Comparison of ENCODE assay signal across 9 mouse cellular contexts in the genomic region with DNA sequence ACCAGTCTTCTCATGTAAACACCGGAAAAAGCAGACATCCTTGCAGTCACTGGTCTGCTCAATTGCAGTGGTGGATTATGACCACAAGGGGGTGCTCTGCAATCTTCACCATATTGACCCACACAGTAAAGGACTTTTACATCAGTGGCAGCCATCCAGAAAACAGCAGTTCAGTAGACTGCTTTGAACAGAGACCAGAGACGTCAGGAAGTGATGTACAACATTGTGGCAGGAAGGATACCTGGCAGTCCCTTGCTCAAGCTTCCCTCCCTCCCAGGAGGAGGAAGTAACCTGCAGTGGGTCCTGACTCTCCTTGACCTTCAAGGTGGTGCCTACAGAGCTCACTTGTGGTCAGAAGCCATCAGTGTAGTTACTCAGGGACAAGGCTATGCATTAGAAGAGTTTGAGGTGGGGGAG. TPM values are rescaled to one million over a fixed set of nuclear protein-coding genes. Genes with fewer than 3 reads are reported as not detected.
DNase-seq lines count a peak whose midpoint lies in the region; ATAC-seq and TF ChIP-seq lines count a peak whose summit lies in the region.
"Had no signal": no experiment of that assay in that cellular context is flagged by ENCODE, and none has a peak within 500 bp of the region (broad histone marks: within the 10 kb centered on the region; RNA-seq: fewer than 3 reads in every experiment).

No protein-coding gene starts in this region.

- no peak overlapping the region for H3K9ac ChIP-seq in forebrain, embryonic 11.5 days (ENCODE audit: low read length)
- no peak overlapping the region for H3K9ac ChIP-seq in forebrain, embryonic 16.5 days (replicated peaks; ENCODE audit: low read depth, low read length)
- H3K9ac ChIP-seq in heart, embryonic 14.5 days (ENCODE audit: low read length): no peak overlapping the region
- H3K9ac ChIP-seq in lung, embryonic 16.5 days (ENCODE audit: low read length): no peak overlapping the region
- H3K9ac ChIP-seq: midbrain, embryonic 12.5 days had no signal

- no peak for TF ChIP-seq POLR2A in small intestine, adult 2 months (IDR thresholded peaks at IDR 0.05; ENCODE audit: low read depth, low read length)

- 16% methylated on average over 2 of the region's 2 CpGs for WGBS in forebrain, embryonic 11.5 days
- 8% methylated on average over 2 of the region's 2 CpGs for WGBS in forebrain, embryonic 16.5 days
- 7% methylated on average over 2 of the region's 2 CpGs for WGBS in heart, embryonic 14.5 days
- 3% methylated on average over 2 of the region's 2 CpGs for WGBS in lung, embryonic 16.5 days
- 0% methylated on average over 2 of the region's 2 CpGs for WGBS in small intestine, adult 2 months

- H3K4me2 ChIP-seq in forebrain, embryonic 11.5 days (ENCODE audit: low read depth, low read length, severe bottlenecking): no peak overlapping the region
- H3K4me2 ChIP-seq in forebrain, embryonic 16.5 days (ENCODE audit: low read length): no peak overlapping the region
- H3K4me2 ChIP-seq in heart, embryonic 14.5 days (ENCODE audit: low read length): no peak overlapping the region
- H3K4me2 ChIP-seq in lung, embryonic 16.5 days (ENCODE audit: low read depth, low read length): no peak overlapping the region
- H3K4me2 ChIP-seq: midbrain, embryonic 12.5 days had no signal

- H3K9me3 ChIP-seq in forebrain, embryonic 11.5 days (ENCODE audit: control insufficient read depth, low read length): no peaks in the 10 kb centered on the region
- no peaks in the 10 kb centered on the region for H3K9me3 ChIP-seq in forebrain, embryonic 16.5 days (ENCODE audit: control insufficient read depth, low read length)
- H3K9me3 ChIP-seq in heart, embryonic 14.5 days (ENCODE audit: control insufficient read depth, low read length): no peaks in the 10 kb centered on the region
- peaks cover 3% of the 10 kb centered on the region; the same call in 1 of the 2 replicates for H3K9me3 ChIP-seq in lung, embryonic 16.5 days (ENCODE audit: control insufficient read depth, low read length)
- H3K9me3 ChIP-seq: midbrain, embryonic 12.5 days had no signal

- no peak; the same call in 1 of the 2 replicates for ATAC-seq in forebrain, embryonic 11.5 days (replicated peaks; ENCODE audit: low FRiP score)
- ATAC-seq in forebrain, embryonic 16.5 days: no peak
- ATAC-seq in heart, embryonic 14.5 days (ENCODE audit: insufficient number of reproducible peaks, insufficient read depth, low FRiP score, low read depth): no peak
- peak; percentile 29; the same call in 1 of the 2 replicates for ATAC-seq in lung, embryonic 16.5 days (ENCODE audit: low read depth)

- no peaks in the 10 kb centered on the region for H3K27me3 ChIP-seq in forebrain, embryonic 11.5 days (ENCODE audit: control insufficient read depth, insufficient read depth, low read length)
- no peaks in the 10 kb centered on the region for H3K27me3 ChIP-seq in forebrain, embryonic 16.5 days (replicated peaks; ENCODE audit: control insufficient read depth, insufficient read depth, low read length)
- no peaks in the 10 kb centered on the region for H3K27me3 ChIP-seq in heart, embryonic 14.5 days (ENCODE audit: control insufficient read depth, insufficient read depth, low read length)
- H3K27me3 ChIP-seq in lung, embryonic 16.5 days (ENCODE audit: control insufficient read depth, insufficient read depth, low read depth, low read length): no peaks in the 10 kb centered on the region
- H3K27me3 ChIP-seq in small intestine, adult 2 months (ENCODE audit: control insufficient read depth, insufficient read depth, low read length): no peaks in the 10 kb centered on the region
- H3K27me3 ChIP-seq: midbrain, embryonic 12.5 days had no signal

- no peaks in the 10 kb centered on the region for H3K36me3 ChIP-seq in forebrain, embryonic 11.5 days (ENCODE audit: control insufficient read depth, insufficient read depth, low read length)
- H3K36me3 ChIP-seq in forebrain, embryonic 16.5 days (ENCODE audit: control insufficient read depth, insufficient read depth): peaks cover 3% of the 10 kb centered on the region; the same call in 1 of the 2 replicates
- peaks cover 5% of the 10 kb centered on the region for H3K36me3 ChIP-seq in heart, embryonic 14.5 days (ENCODE audit: control insufficient read depth, insufficient read depth, low read length)
- peaks cover 3% of the 10 kb centered on the region for H3K36me3 ChIP-seq in lung, embryonic 16.5 days (ENCODE audit: control insufficient read depth, insufficient read depth, low read length)
- no peaks in the 10 kb centered on the region; the same call in 1 of the 2 replicates for H3K36me3 ChIP-seq in small intestine, adult 2 months (ENCODE audit: control insufficient read depth, insufficient read depth, low read length)
- H3K36me3 ChIP-seq: midbrain, embryonic 12.5 days had no signal

- peaks cover 7% of the 10 kb centered on the region; the same call in 1 of the 2 replicates for H3K4me1 ChIP-seq in forebrain, embryonic 11.5 days (replicated peaks; ENCODE audit: control insufficient read depth, insufficient read depth, low read length)
- peaks cover 7% of the 10 kb centered on the region for H3K4me1 ChIP-seq in forebrain, embryonic 16.5 days (replicated peaks; ENCODE audit: control insufficient read depth, insufficient read depth, low read length)
- peaks cover 29 to 49% of the 10 kb centered on the region in 2 experiments for H3K4me1 ChIP-seq in heart, embryonic 14.5 days (ENCODE audit: control insufficient read depth in 2 of 2, insufficient read depth in 2 of 2, low read length in 2 of 2)
- H3K4me1 ChIP-seq in lung, embryonic 16.5 days (replicated peaks; ENCODE audit: control insufficient read depth, insufficient read depth, low read length): peaks cover 35% of the 10 kb centered on the region
- H3K4me1 ChIP-seq in small intestine, adult 2 months (ENCODE audit: control insufficient read depth, insufficient read depth, insufficient read length, low read length): peaks cover 3% of the 10 kb centered on the region

- TF ChIP-seq CTCF in small intestine, adult 2 months (IDR thresholded peaks at IDR 0.05; ENCODE audit: extremely low read depth, insufficient read length, insufficient replicate concordance, low read depth, low read length): peak; percentile 47; the same call in 1 of the 2 replicates

- H3K27ac ChIP-seq in forebrain, embryonic 11.5 days (ENCODE audit: low read depth, low read length): no peak overlapping the region
- H3K27ac ChIP-seq in forebrain, embryonic 16.5 days (ENCODE audit: low read length): no peak overlapping the region
- H3K27ac ChIP-seq in heart, embryonic 14.5 days (replicated peaks in 1 of 2; ENCODE audit: control insufficient read depth in 1 of 2, insufficient read depth in 1 of 2, low read depth in 2 of 2, low read length in 2 of 2): peak overlapping the region; percentile 30 to 65; a peak in 3 of 4 replicates
- peak overlapping the region; percentile 34; the same call in 1 of the 2 replicates for H3K27ac ChIP-seq in lung, embryonic 16.5 days (ENCODE audit: low read length)
- H3K27ac ChIP-seq in small intestine, adult 2 months (ENCODE audit: insufficient read depth, low read depth, low read length): no peak overlapping the region
- H3K27ac ChIP-seq: midbrain, embryonic 12.5 days had no signal

- H3K4me3 ChIP-seq in forebrain, embryonic 11.5 days (ENCODE audit: low read depth, low read length): no peak overlapping the region
- no peak overlapping the region for H3K4me3 ChIP-seq in forebrain, embryonic 16.5 days (replicated peaks; ENCODE audit: low read length)
- no peak overlapping the region for H3K4me3 ChIP-seq in heart, embryonic 14.5 days (ENCODE audit: control insufficient read depth in 1 of 2, insufficient read depth in 1 of 2, low read depth in 1 of 2, low read length in 2 of 2)
- no peak overlapping the region for H3K4me3 ChIP-seq in lung, embryonic 16.5 days (ENCODE audit: low read length)
- no peak overlapping the region for H3K4me3 ChIP-seq in small intestine, adult 2 months (ENCODE audit: low read depth, low read length)
- H3K4me3 ChIP-seq: midbrain, embryonic 12.5 days had no signal

- peak; percentile 81 for DNase-seq in forebrain, embryonic 11.5 days (ENCODE audit: low spot score)
- DNase-seq in ES-CJ7 (ENCODE audit: low read depth, low spot score): peak; percentile 87
- DNase-seq in cerebellum, postnatal 14 days: peak; percentile 84 to 85
- peak; percentile 81 to 87 for DNase-seq in kidney, postnatal 4 days

RNA-seq across cellular contexts. Expression of a gene that starts 8.5 kb away (rescaled TPM):
- 1,787 and 1,872 TPM in 2 replicates for polyA plus RNA-seq in forebrain, embryonic 11.5 days (2014; fragmentation: Nextera tagmentation; extraction: Ambion mirVana)
- polyA plus RNA-seq in forebrain, embryonic 16.5 days (2015; fragmentation: Nextera tagmentation; extraction: Ambion mirVana): 1,528 and 1,563 TPM in 2 replicates
- 1,215 and 1,233 TPM in 2 replicates for polyA plus RNA-seq in heart, embryonic 14.5 days (2014; fragmentation: Nextera tagmentation; extraction: Ambion mirVana)
- polyA plus RNA-seq in lung, embryonic 16.5 days (2015; fragmentation: Nextera tagmentation; extraction: Ambion mirVana): 1,477 and 1,506 TPM in 2 replicates
- polyA plus RNA-seq in small intestine, adult 2 months (2012; rRNA removed): 93.8 and 157 TPM in 2 replicates

RNA-seq across cellular contexts. Expression of a gene that starts 17.8 kb away (rescaled TPM):
- 56.7 TPM in 2 replicates for polyA plus RNA-seq in forebrain, embryonic 11.5 days (2014; fragmentation: Nextera tagmentation; extraction: Ambion mirVana)
- 79.7 and 85.1 TPM in 2 replicates for polyA plus RNA-seq in forebrain, embryonic 16.5 days (2015; fragmentation: Nextera tagmentation; extraction: Ambion mirVana)
- 84.7 and 87.8 TPM in 2 replicates for polyA plus RNA-seq in heart, embryonic 14.5 days (2014; fragmentation: Nextera tagmentation; extraction: Ambion mirVana)
- polyA plus RNA-seq in lung, embryonic 16.5 days (2015; fragmentation: Nextera tagmentation; extraction: Ambion mirVana): 100 and 106 TPM in 2 replicates
- polyA plus RNA-seq in small intestine, adult 2 months (2012; rRNA removed): 26.1 and 35.2 TPM in 2 replicates

RNA-seq across cellular contexts. Expression of a gene that starts 17.9 kb away (rescaled TPM):
- polyA plus RNA-seq in forebrain, embryonic 11.5 days (2014; fragmentation: Nextera tagmentation; extraction: Ambion mirVana): 103 and 105 TPM in 2 replicates
- 91.5 and 93.3 TPM in 2 replicates for polyA plus RNA-seq in forebrain, embryonic 16.5 days (2015; fragmentation: Nextera tagmentation; extraction: Ambion mirVana)
- polyA plus RNA-seq in heart, embryonic 14.5 days (2014; fragmentation: Nextera tagmentation; extraction: Ambion mirVana): 91.3 and 92.4 TPM in 2 replicates
- polyA plus RNA-seq in lung, embryonic 16.5 days (2015; fragmentation: Nextera tagmentation; extraction: Ambion mirVana): 130 and 131 TPM in 2 replicates
- polyA plus RNA-seq in small intestine, adult 2 months (2012; rRNA removed): 98.2 and 105 TPM in 2 replicates

RNA-seq across cellular contexts. Expression of a gene that starts 20.3 kb away (rescaled TPM):
- not detected in 2 replicates for polyA plus RNA-seq in forebrain, embryonic 11.5 days (2014; fragmentation: Nextera tagmentation; extraction: Ambion mirVana)
- polyA plus RNA-seq in forebrain, embryonic 16.5 days (2015; fragmentation: Nextera tagmentation; extraction: Ambion mirVana): not detected in 2 replicates
- not detected in 2 replicates for polyA plus RNA-seq in heart, embryonic 14.5 days (2014; fragmentation: Nextera tagmentation; extraction: Ambion mirVana)
- 0.39 and 0.91 TPM in 2 replicates for polyA plus RNA-seq in lung, embryonic 16.5 days (2015; fragmentation: Nextera tagmentation; extraction: Ambion mirVana)
- 0.75 and 5.8 TPM in 2 replicates for polyA plus RNA-seq in small intestine, adult 2 months (2012; rRNA removed)
- polyA plus RNA-seq: midbrain, embryonic 12.5 days had no signal

RNA-seq across cellular contexts. Expression of a gene that starts 26.1 kb away (rescaled TPM):
- 5.9 and 6.0 TPM in 2 replicates for polyA plus RNA-seq in forebrain, embryonic 11.5 days (2014; fragmentation: Nextera tagmentation; extraction: Ambion mirVana)
- polyA plus RNA-seq in forebrain, embryonic 16.5 days (2015; fragmentation: Nextera tagmentation; extraction: Ambion mirVana): 3.9 and 5.0 TPM in 2 replicates
- polyA plus RNA-seq in heart, embryonic 14.5 days (2014; fragmentation: Nextera tagmentation; extraction: Ambion mirVana): 2.7 and 2.9 TPM in 2 replicates
- polyA plus RNA-seq in lung, embryonic 16.5 days (2015; fragmentation: Nextera tagmentation; extraction: Ambion mirVana): 3.1 and 3.5 TPM in 2 replicates
- polyA plus RNA-seq in small intestine, adult 2 months (2012; rRNA removed): 4.6 and 6.2 TPM in 2 replicates

Comparison
In these comparisons a context has a peak if more than half of its experiments do, and no peak if none do; other contexts are left out.
1. H3K27ac ChIP-seq: peak in heart, embryonic 14.5 days (2 of 2) and lung, embryonic 16.5 days (single experiment); none in forebrain, embryonic 11.5 days (single experiment), forebrain, embryonic 16.5 days (single experiment) and small intestine, adult 2 months (single experiment).
2. Peak in every context shown above with its lines, with median percentiles within 50 percentile points of each other: DNase-seq.